Mouse (Mus musculus): Measurements from ENCODE around the gene Arhgef25. TPM values are rescaled to one million over a fixed set of nuclear protein-coding genes. Genes with fewer than 3 reads are reported as not detected.

The Arhgef25 gene
- polyA plus RNA-seq (2012) = 7.0 TPM in 2 replicates

DNA sequence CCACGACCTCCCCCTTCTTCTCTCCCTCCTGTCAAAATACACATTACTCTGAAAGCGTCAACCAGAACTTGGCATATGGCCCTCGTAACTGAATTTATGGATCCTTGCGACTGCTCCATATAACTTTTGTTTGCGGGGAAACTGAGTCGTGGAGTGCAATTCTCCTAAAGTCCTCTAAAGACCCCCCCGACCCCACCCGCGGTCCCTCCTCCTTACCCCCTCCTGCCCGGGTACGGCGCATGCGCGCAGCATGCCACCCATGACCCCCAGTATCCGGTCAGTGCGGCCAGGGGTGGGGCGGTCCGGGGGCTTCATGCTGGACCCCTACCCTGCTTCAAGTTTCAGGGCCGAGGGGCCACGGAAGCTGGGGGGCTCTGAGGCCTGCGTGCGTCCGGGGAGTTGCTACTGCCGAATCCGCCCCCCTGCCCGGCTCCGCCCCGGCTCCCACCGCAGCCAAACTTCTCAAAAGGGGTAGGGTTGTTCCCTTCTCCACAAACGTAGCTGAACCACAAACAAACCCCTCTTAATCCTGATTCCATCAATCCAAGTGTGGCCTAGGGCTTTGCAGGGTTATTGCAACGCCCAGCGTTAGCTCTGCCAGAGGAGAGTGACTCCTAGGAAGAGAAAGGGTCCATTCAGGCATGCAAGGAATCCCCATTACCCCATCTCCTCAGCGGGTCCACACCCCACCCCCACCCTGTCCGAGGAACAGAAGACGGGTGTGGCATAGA lies at the start of gene Arhgef25:
Gene Arhgef25, minus strand, starts transcription at position 433 of the 731 bp plus-strand sequence.

GRCm38 (mm10) chr10:127211414-127211854 lies 21.6 kb upstream of the Arhgef25 start, which contains the start of gene Pip4k2c:
TSS of gene Pip4k2c (minus strand) at chr10:127211585.

GRCm38 (mm10) chr10:127195328-127196129 lies 5.6 kb upstream of the Arhgef25 start, which contains the start of gene Dtx3:
TSS of gene Dtx3 (minus strand) at chr10:127195728.

GRCm38 (mm10) chr10:127179871-127180694 lies 9.8 kb downstream of the Arhgef25 start, which contains the start of gene Slc26a10:
TSS of gene Slc26a10 (minus strand) at chr10:127180645.

DNA sequence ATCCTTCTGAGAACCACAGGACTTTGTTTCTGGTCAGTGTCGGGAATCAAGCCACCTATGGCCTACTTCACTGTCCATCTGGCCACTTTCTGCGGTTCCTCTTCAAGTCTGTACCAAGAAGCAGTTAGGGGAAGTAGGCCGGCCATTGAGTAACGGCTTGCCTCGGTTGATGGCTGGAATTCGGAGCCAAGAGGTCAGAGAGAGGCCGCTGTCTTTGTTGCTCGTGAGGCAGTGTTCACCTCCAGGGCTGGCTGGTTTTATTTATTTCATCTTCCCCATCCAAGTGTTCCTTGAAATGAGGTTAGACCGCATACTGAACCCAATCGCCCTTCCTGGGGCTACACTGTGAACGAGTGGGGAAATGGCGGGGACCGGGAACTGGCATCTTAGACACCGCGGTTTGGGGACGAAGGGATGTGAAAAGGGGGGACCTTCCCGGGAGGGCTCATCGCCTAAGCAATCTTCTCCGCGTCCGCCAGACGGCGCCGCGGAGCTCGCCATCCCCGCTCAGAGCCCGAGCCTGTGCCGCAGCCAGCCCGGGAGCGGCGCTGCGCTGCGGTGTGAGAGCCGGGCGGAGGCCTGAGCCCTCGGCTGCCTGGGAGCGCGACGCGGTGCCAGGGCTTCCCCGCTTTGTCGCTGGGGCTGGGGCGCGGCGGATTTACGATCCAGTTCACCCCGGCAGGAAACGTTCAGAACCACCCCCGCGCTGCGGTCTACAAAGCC lies 25.1 kb downstream of the Arhgef25 start, which contains the start of gene B4galnt1:
Gene B4galnt1, plus strand, starts transcription at position 595 of the 723 bp plus-strand sequence.

Other genes starting within 250 kb of the Arhgef25 start
- 266 and 273 TPM in 2 replicates for gene Ctdsp2, start 211.4 kb downstream of the Arhgef25 start, polyA plus RNA-seq (2012)
- gene Avil, start 189.4 kb downstream of the Arhgef25 start, polyA plus RNA-seq (2012) = 0.06 and 0.16 TPM in 2 replicates
- 44.0 and 51.5 TPM in 2 replicates for gene Tsfm, start 159.2 kb downstream of the Arhgef25 start, polyA plus RNA-seq (2012)
- gene Mettl1, start 148.7 kb downstream of the Arhgef25 start, polyA plus RNA-seq (2012) = 34.2 and 35.1 TPM in 2 replicates
- gene Eef1akmt3, start 148.6 kb downstream of the Arhgef25 start, polyA plus RNA-seq (2012) = 0.05 TPM in 2 replicates
- gene Cyp27b1, start 141.8 kb downstream of the Arhgef25 start, polyA plus RNA-seq (2012) = 0.02 and 0.06 TPM in 2 replicates
- 1.1 and 1.2 TPM in 2 replicates for gene March9, start 129.9 kb downstream of the Arhgef25 start, polyA plus RNA-seq (2012)
- gene Cdk4, start 126.5 kb downstream of the Arhgef25 start, polyA plus RNA-seq (2012) = 1,737 and 1,767 TPM in 2 replicates
- 32.2 and 46.6 TPM in 2 replicates for gene Tspan31, start 119.8 kb downstream of the Arhgef25 start, polyA plus RNA-seq (2012)
- gene Agap2, start 114.8 kb downstream of the Arhgef25 start, polyA plus RNA-seq (2012) = 57.1 and 68.6 TPM in 2 replicates
- 290 and 314 TPM in 2 replicates for gene Os9, start 69.0 kb downstream of the Arhgef25 start, polyA plus RNA-seq (2012)
- 359 and 515 TPM in 2 replicates for gene B4galnt1, start 24.9 kb downstream of the Arhgef25 start, polyA plus RNA-seq (2012)
- gene Slc26a10, start 9.4 kb downstream of the Arhgef25 start, polyA plus RNA-seq (2012) = 0.36 and 0.47 TPM in 2 replicates
- 161 and 188 TPM in 2 replicates for gene Dtx3, start 5.6 kb upstream of the Arhgef25 start, polyA plus RNA-seq (2012)
- gene Pip4k2c, start 21.5 kb upstream of the Arhgef25 start, polyA plus RNA-seq (2012) = 26.5 and 27.1 TPM in 2 replicates
- gene Kif5a, start 73.3 kb upstream of the Arhgef25 start, polyA plus RNA-seq (2012) = 0.54 and 0.63 TPM in 2 replicates
- gene Dctn2, start 76.3 kb upstream of the Arhgef25 start, polyA plus RNA-seq (2012) = 150 and 154 TPM in 2 replicates
- gene Mbd6, start 98.9 kb upstream of the Arhgef25 start, polyA plus RNA-seq (2012) = 426 and 490 TPM in 2 replicates
- gene Mars, start 121.7 kb upstream of the Arhgef25 start, polyA plus RNA-seq (2012) = 53.6 and 60.7 TPM in 2 replicates
- 40.4 and 45.0 TPM in 2 replicates for gene Arhgap9, start 131.9 kb upstream of the Arhgef25 start, polyA plus RNA-seq (2012)
- 0.18 and 0.44 TPM in 2 replicates for gene Gli1, start 151.9 kb upstream of the Arhgef25 start, polyA plus RNA-seq (2012)
- gene Inhbe, start 164.3 kb upstream of the Arhgef25 start, polyA plus RNA-seq (2012) = 0.01 TPM in 1 of 2 replicates, not detected in the other
- gene Inhbc, start 180.3 kb upstream of the Arhgef25 start, polyA plus RNA-seq (2012) = 0.04 TPM in 1 of 2 replicates, not detected in the other
- gene R3hdm2, start 190.2 kb upstream of the Arhgef25 start, polyA plus RNA-seq (2012) = 135 and 146 TPM in 2 replicates